In genomic region chr13:17536341-17536740, GRCm38 (mm10) we compare ENCODE assay signal across 29 mouse cellular contexts.
DNase-seq lines count a peak whose midpoint lies in the region; ATAC-seq lines count a peak whose summit lies in the region.
"Had no signal": no experiment of that assay in that cellular context is flagged by ENCODE, and none has a peak within 500 bp of the region (broad histone marks: within the 10 kb centered on the region; RNA-seq: fewer than 3 reads in every experiment).

No protein-coding gene starts in this region.

- no peak overlapping the region for H3K4me2 ChIP-seq in embryonic facial prominence, embryonic 11.5 days (ENCODE audit: low read depth, low read length)
- H3K4me2 ChIP-seq: embryonic facial prominence, embryonic 13.5 days; embryonic facial prominence, embryonic 15.5 days; forebrain, embryonic 12.5 days had no signal

- H3K36me3 ChIP-seq in embryonic facial prominence, embryonic 11.5 days (replicated peaks; ENCODE audit: control insufficient read depth, insufficient read depth, low read depth, low read length), result no peaks in the 10 kb centered on the region
- H3K36me3 ChIP-seq in embryonic facial prominence, embryonic 10.5 days (replicated peaks), result no peaks in the 10 kb centered on the region
- H3K36me3 ChIP-seq: embryonic facial prominence, embryonic 13.5 days; embryonic facial prominence, embryonic 15.5 days; forebrain, embryonic 10.5 days; forebrain, embryonic 12.5 days; G1E had no signal

- intact Hi-C loops in left cerebral cortex, postnatal 10 days (cut with DNase I), result no loop called here

- H3K4me1 ChIP-seq in embryonic facial prominence, embryonic 11.5 days (ENCODE audit: control insufficient read depth, insufficient read depth, low read length), result no peaks in the 10 kb centered on the region
- H3K4me1 ChIP-seq in embryonic facial prominence, embryonic 10.5 days, result no peaks in the 10 kb centered on the region
- H3K4me1 ChIP-seq: embryonic facial prominence, embryonic 13.5 days; embryonic facial prominence, embryonic 15.5 days; forebrain, embryonic 10.5 days; forebrain, embryonic 12.5 days had no signal

- ATAC-seq in embryonic facial prominence, embryonic 11.5 days (replicated peaks; ENCODE audit: insufficient number of reproducible peaks, low FRiP score, low TSS enrichment, low read depth), result no peak
- peak; percentile 90 for ATAC-seq in common myeloid progenitor, adult 5-6 weeks (replicated peaks; ENCODE audit: low read depth, poor library complexity, severe bottlenecking)
- peak; percentile 73 to 84 for ATAC-seq in hematopoietic stem cell, adult 5-6 weeks (replicated peaks in 1 of 2; ENCODE audit: insufficient read depth in 1 of 2, low FRiP score in 2 of 2, low TSS enrichment in 1 of 2, low read depth in 1 of 2, poor library complexity in 2 of 2, severe bottlenecking in 2 of 2)
- peak; percentile 95 for ATAC-seq in megakaryocyte progenitor cell, adult 5-6 weeks (replicated peaks; ENCODE audit: poor library complexity)
- ATAC-seq: activated CD4-positive, CD25-positive, alpha-beta regulatory T cell, adult 4 months; CD4-positive, CD25-positive, alpha-beta regulatory T cell, adult 4 months; forebrain, embryonic 14.5 days; forebrain, embryonic 16.5 days; Patski had no signal

- no peaks in the 10 kb centered on the region for H3K27me3 ChIP-seq in embryonic facial prominence, embryonic 11.5 days (ENCODE audit: control insufficient read depth, insufficient read depth, low read length)
- no peaks in the 10 kb centered on the region for H3K27me3 ChIP-seq in embryonic facial prominence, embryonic 10.5 days (replicated peaks; ENCODE audit: low read depth, poor library complexity, severe bottlenecking)
- H3K27me3 ChIP-seq: CH12.LX; embryonic facial prominence, embryonic 13.5 days; embryonic facial prominence, embryonic 15.5 days; forebrain, embryonic 12.5 days; Patski had no signal

- WGBS in embryonic facial prominence, embryonic 11.5 days, result 67% methylated on average over 1 of the region's 1 CpGs
- 75% methylated on average over 1 of the region's 1 CpGs for WGBS in embryonic facial prominence, embryonic 10.5 days

- H3K4me3 ChIP-seq in embryonic facial prominence, embryonic 11.5 days (ENCODE audit: low read depth, low read length), result no peak overlapping the region
- no peak overlapping the region for H3K4me3 ChIP-seq in embryonic facial prominence, embryonic 10.5 days
- H3K4me3 ChIP-seq: embryonic facial prominence, embryonic 13.5 days; embryonic facial prominence, embryonic 15.5 days; erythroblast, embryonic 14.5 days; forebrain, embryonic 10.5 days; forebrain, embryonic 12.5 days had no signal

- DNase-seq in embryonic facial prominence, embryonic 11.5 days (ENCODE audit: low spot score), result peak; percentile 9
- DNase-seq in embryonic facial prominence, embryonic 10.5 days (ENCODE audit: low spot score), result no peak
- no peak for DNase-seq in left cerebral cortex, postnatal 10 days (ENCODE audit: extremely low spot score in 1 of 2, low spot score in 2 of 2)
- DNase-seq in kidney, adult 11 months, result no peak
- no peak for DNase-seq in gastrocnemius, adult 8-10 months (ENCODE audit: low spot score in 2 of 2)
- DNase-seq: adrenal gland, adult 8-10 months; adrenal gland, postnatal 14 days; adrenal gland, postnatal 36 days; cerebellum, adult 11-12 months; cerebellum, adult 2 months; cerebellum, adult 9-10 months; cerebellum, postnatal 10 days; cerebellum, postnatal 25 days; embryo, embryonic 11 days had no signal

- H3K27ac ChIP-seq in embryonic facial prominence, embryonic 11.5 days (replicated peaks; ENCODE audit: low read depth, low read length), result no peak overlapping the region
- no peak overlapping the region for H3K27ac ChIP-seq in embryonic facial prominence, embryonic 10.5 days (replicated peaks)
- H3K27ac ChIP-seq: embryonic facial prominence, embryonic 13.5 days; embryonic facial prominence, embryonic 15.5 days; forebrain, embryonic 10.5 days; forebrain, embryonic 12.5 days had no signal

- H3K9me3 ChIP-seq in embryonic facial prominence, embryonic 11.5 days (replicated peaks; ENCODE audit: control insufficient read depth, low read length), result no peaks in the 10 kb centered on the region
- H3K9me3 ChIP-seq in embryonic facial prominence, embryonic 10.5 days, result no peaks in the 10 kb centered on the region
- H3K9me3 ChIP-seq: embryonic facial prominence, embryonic 13.5 days; embryonic facial prominence, embryonic 15.5 days; forebrain, embryonic 10.5 days; forebrain, embryonic 12.5 days; G1E had no signal

- H3K9ac ChIP-seq in embryonic facial prominence, embryonic 11.5 days (replicated peaks; ENCODE audit: low read length), result no peak overlapping the region
- H3K9ac ChIP-seq: embryonic facial prominence, embryonic 13.5 days; embryonic facial prominence, embryonic 15.5 days; forebrain, embryonic 12.5 days had no signal
